Comparison of ENCODE assay signal across 8 mouse cellular contexts in the genomic region with DNA sequence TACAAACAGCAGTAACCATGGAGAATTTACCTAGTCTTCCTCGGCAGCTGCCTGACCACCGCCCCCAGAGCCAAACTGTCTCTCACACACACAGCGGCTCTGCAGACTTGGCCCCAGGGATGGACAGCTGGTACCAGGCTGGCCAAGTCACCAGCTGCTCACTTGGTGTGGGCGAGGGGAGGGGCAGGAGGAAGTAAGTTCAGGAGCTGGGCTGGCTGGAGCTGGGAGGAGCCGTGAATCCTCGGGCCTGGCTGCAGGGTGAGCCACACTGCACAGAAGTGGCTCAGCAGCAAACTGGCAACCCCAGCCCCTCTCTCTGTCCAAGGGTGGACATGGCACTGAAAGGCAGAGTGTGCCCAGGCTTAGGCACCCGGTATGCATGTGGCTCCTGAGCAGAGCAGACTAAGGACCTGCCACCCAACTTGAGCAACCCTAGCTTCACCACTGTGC. TPM values are rescaled to one million over a fixed set of nuclear protein-coding genes. Genes with fewer than 3 reads are reported as not detected.
DNase-seq lines count a peak whose midpoint lies in the region; ATAC-seq and TF ChIP-seq lines count a peak whose summit lies in the region.

No protein-coding gene starts in this region.

- H3K27ac ChIP-seq in thymus, adult 2 months (ENCODE audit: control insufficient read depth, insufficient read depth, low read length), result peak overlapping the region; percentile 55; the same call in 1 of the 2 replicates
- H3K27ac ChIP-seq in embryonic facial prominence, embryonic 13.5 days, result peak overlapping the region; percentile 99
- peak overlapping the region; percentile 79; the same call in 1 of the 2 replicates for H3K27ac ChIP-seq in heart, adult 2 months
- H3K27ac ChIP-seq in limb, embryonic 13.5 days, result peak overlapping the region; percentile 99
- H3K27ac ChIP-seq in midbrain, embryonic 15.5 days, result peak overlapping the region; percentile 99
- peak overlapping the region; percentile 97 for H3K27ac ChIP-seq in stomach, embryonic 15.5 days

- peak; percentile 19 for DNase-seq in thymus, adult 2 months
- no peak for DNase-seq in thymus, postnatal 10 days (ENCODE audit: low spot score in 2 of 2)
- peak; percentile 58 to 80 for DNase-seq in heart, adult 2 months
- peak; percentile 36 for DNase-seq in kidney, adult 9 months

- no peaks in the 10 kb centered on the region; the same call in 1 of the 2 replicates for H3K79me2 ChIP-seq in heart, adult 2 months (replicated peaks; ENCODE audit: control insufficient read depth, insufficient read depth, low read length)

- 47% methylated on average over 7 of the region's 7 CpGs for WGBS in thymus, adult 2 months
- 34% methylated on average over 7 of the region's 7 CpGs for WGBS in embryonic facial prominence, embryonic 13.5 days
- 26% methylated on average over 7 of the region's 7 CpGs for WGBS in heart, adult 2 months
- WGBS in limb, embryonic 13.5 days, result 22% methylated on average over 7 of the region's 7 CpGs
- WGBS in midbrain, embryonic 15.5 days, result 7% methylated on average over 7 of the region's 7 CpGs
- WGBS in stomach, embryonic 15.5 days, result 17% methylated on average over 7 of the region's 7 CpGs

- intact Hi-C loops in heart, adult 2 months (cut with DNase I), result no loop called here

- peak overlapping the region; percentile 100 for H3K9ac ChIP-seq in embryonic facial prominence, embryonic 13.5 days
- peak overlapping the region; percentile 20; the same call in 1 of the 2 replicates for H3K9ac ChIP-seq in heart, adult 2 months (ENCODE audit: low read depth, low read length)
- peak overlapping the region; percentile 100 for H3K9ac ChIP-seq in limb, embryonic 13.5 days
- peak overlapping the region; percentile 91 for H3K9ac ChIP-seq in midbrain, embryonic 15.5 days
- peak overlapping the region; percentile 79; the same call in 1 of the 2 replicates for H3K9ac ChIP-seq in stomach, embryonic 15.5 days

- peaks cover 22% of the 10 kb centered on the region for H3K36me3 ChIP-seq in thymus, adult 2 months (ENCODE audit: control insufficient read depth, insufficient read depth, low read length)
- H3K36me3 ChIP-seq in embryonic facial prominence, embryonic 13.5 days, result peaks cover 33% of the 10 kb centered on the region
- H3K36me3 ChIP-seq in heart, adult 2 months (ENCODE audit: control insufficient read depth, insufficient read depth, low read length), result no peaks in the 10 kb centered on the region
- peaks cover 40% of the 10 kb centered on the region for H3K36me3 ChIP-seq in limb, embryonic 13.5 days
- H3K36me3 ChIP-seq in midbrain, embryonic 15.5 days (replicated peaks), result peaks cover 12% of the 10 kb centered on the region; the same call in 1 of the 2 replicates
- H3K36me3 ChIP-seq in stomach, embryonic 15.5 days, result peaks cover 30% of the 10 kb centered on the region

- 0 out of 2 replicates have a peak, but pooled peaks have one; percentile 26 for TF ChIP-seq EP300 in heart, adult 2 months (IDR thresholded peaks at IDR 0.05; ENCODE audit: insufficient read depth, low read depth, low read length)

- H3K4me1 ChIP-seq in thymus, adult 2 months (replicated peaks; ENCODE audit: control insufficient read depth, insufficient read depth, low read length), result peaks cover 32% of the 10 kb centered on the region
- H3K4me1 ChIP-seq in embryonic facial prominence, embryonic 13.5 days, result peaks cover 26% of the 10 kb centered on the region
- H3K4me1 ChIP-seq in heart, adult 2 months (ENCODE audit: control insufficient read depth, insufficient read depth, low read length), result peaks cover 12% of the 10 kb centered on the region
- peaks cover 20% of the 10 kb centered on the region for H3K4me1 ChIP-seq in limb, embryonic 13.5 days
- peaks cover 47% of the 10 kb centered on the region for H3K4me1 ChIP-seq in midbrain, embryonic 15.5 days
- H3K4me1 ChIP-seq in stomach, embryonic 15.5 days, result peaks cover 23% of the 10 kb centered on the region

- ATAC-seq in embryonic facial prominence, embryonic 13.5 days (ENCODE audit: insufficient number of reproducible peaks, insufficient read depth, low FRiP score, low TSS enrichment, low read depth), result 0 out of 2 replicates have a peak, but pooled peaks have one; percentile 10
- peak; percentile 39 for ATAC-seq in limb, embryonic 13.5 days (ENCODE audit: low FRiP score, low read depth)
- peak; percentile 62 for ATAC-seq in midbrain, embryonic 15.5 days (replicated peaks)
- ATAC-seq in stomach, embryonic 15.5 days (ENCODE audit: insufficient read depth, low FRiP score, low read depth), result peak; percentile 47; the same call in 1 of the 2 replicates

- H3K9me3 ChIP-seq in embryonic facial prominence, embryonic 13.5 days, result no peaks in the 10 kb centered on the region
- H3K9me3 ChIP-seq in limb, embryonic 13.5 days, result no peaks in the 10 kb centered on the region
- no peaks in the 10 kb centered on the region for H3K9me3 ChIP-seq in midbrain, embryonic 15.5 days
- no peaks in the 10 kb centered on the region for H3K9me3 ChIP-seq in stomach, embryonic 15.5 days

- TF ChIP-seq CTCF in thymus, adult 2 months (IDR thresholded peaks at IDR 0.05; ENCODE audit: borderline replicate concordance, control insufficient read depth, extremely low read depth, insufficient read depth, low read length, poor library complexity), result no peak
- no peak for TF ChIP-seq CTCF in heart, adult 2 months (IDR thresholded peaks at IDR 0.05)

- H3K4me2 ChIP-seq in embryonic facial prominence, embryonic 13.5 days, result peak overlapping the region; percentile 90
- peak overlapping the region; percentile 97 for H3K4me2 ChIP-seq in limb, embryonic 13.5 days (replicated peaks)
- peak overlapping the region; percentile 78 for H3K4me2 ChIP-seq in midbrain, embryonic 15.5 days
- peak overlapping the region; percentile 95 for H3K4me2 ChIP-seq in stomach, embryonic 15.5 days

- TF ChIP-seq POLR2A in thymus, adult 2 months (IDR thresholded peaks at IDR 0.05; ENCODE audit: control insufficient read depth, extremely low read depth, insufficient read depth, low read length, poor library complexity), result no peak
- TF ChIP-seq POLR2A in heart, adult 2 months (IDR thresholded peaks at IDR 0.05; ENCODE audit: insufficient read depth, low read depth, low read length), result no peak

- no peaks in the 10 kb centered on the region for H3K27me3 ChIP-seq in thymus, adult 2 months (ENCODE audit: control insufficient read depth, insufficient read depth, low read length)
- H3K27me3 ChIP-seq in embryonic facial prominence, embryonic 13.5 days, result no peaks in the 10 kb centered on the region
- H3K27me3 ChIP-seq in heart, adult 2 months (ENCODE audit: control insufficient read depth, insufficient read depth, low read length), result no peaks in the 10 kb centered on the region
- no peaks in the 10 kb centered on the region for H3K27me3 ChIP-seq in limb, embryonic 13.5 days
- H3K27me3 ChIP-seq in midbrain, embryonic 15.5 days (replicated peaks), result no peaks in the 10 kb centered on the region
- H3K27me3 ChIP-seq in stomach, embryonic 15.5 days (replicated peaks), result no peaks in the 10 kb centered on the region

- no peak overlapping the region for H3K4me3 ChIP-seq in thymus, adult 2 months (ENCODE audit: control insufficient read depth, insufficient read depth, low read length)
- H3K4me3 ChIP-seq in embryonic facial prominence, embryonic 13.5 days, result peak overlapping the region; percentile 93
- H3K4me3 ChIP-seq in heart, adult 2 months, result no peak overlapping the region
- H3K4me3 ChIP-seq in limb, embryonic 13.5 days, result peak overlapping the region; percentile 97
- peak overlapping the region; percentile 93 for H3K4me3 ChIP-seq in midbrain, embryonic 15.5 days
- H3K4me3 ChIP-seq in stomach, embryonic 15.5 days (replicated peaks), result peak overlapping the region; percentile 96

RNA-seq across cellular contexts. Expression of a gene that starts 11.7 kb away (rescaled TPM):
- polyA plus RNA-seq in thymus, adult 2 months (2012; rRNA removed), result 191 and 206 TPM in 2 replicates
- polyA plus RNA-seq in embryonic facial prominence, embryonic 13.5 days (2015; fragmentation: Nextera tagmentation; extraction: Ambion mirVana), result 40.1 and 43.8 TPM in 2 replicates
- total RNA-seq in heart, adult 2 months (2021), result 100 to 1,000 TPM; 143 to 167 TPM
- polyA plus RNA-seq in heart, adult 2 months (2012; rRNA removed), result 117 and 173 TPM in 2 replicates
- polyA plus RNA-seq in limb, embryonic 13.5 days (2015; fragmentation: Nextera tagmentation; extraction: Ambion mirVana), result 43.7 and 49.6 TPM in 2 replicates
- 89.3 and 127 TPM in 2 replicates for polyA plus RNA-seq in midbrain, embryonic 15.5 days (2015; fragmentation: Nextera tagmentation; extraction: Ambion mirVana)
- polyA plus RNA-seq in stomach, embryonic 15.5 days (2015; fragmentation: Nextera tagmentation; extraction: Ambion mirVana), result 130 and 165 TPM in 2 replicates

RNA-seq across cellular contexts. Expression of a gene that starts 23.2 kb away (rescaled TPM):
- polyA plus RNA-seq in thymus, adult 2 months (2012; rRNA removed), result 5.7 and 6.4 TPM in 2 replicates
- polyA plus RNA-seq in embryonic facial prominence, embryonic 13.5 days (2015; fragmentation: Nextera tagmentation; extraction: Ambion mirVana), result 17.7 and 19.4 TPM in 2 replicates
- total RNA-seq in heart, adult 2 months (2021), result 10 to 100 TPM; 11.4 to 12.0 TPM
- 6.9 and 11.7 TPM in 2 replicates for polyA plus RNA-seq in heart, adult 2 months (2012; rRNA removed)
- polyA plus RNA-seq in limb, embryonic 13.5 days (2015; fragmentation: Nextera tagmentation; extraction: Ambion mirVana), result 16.2 and 16.3 TPM in 2 replicates
- polyA plus RNA-seq in midbrain, embryonic 15.5 days (2015; fragmentation: Nextera tagmentation; extraction: Ambion mirVana), result 13.6 and 14.6 TPM in 2 replicates
- 16.2 and 16.4 TPM in 2 replicates for polyA plus RNA-seq in stomach, embryonic 15.5 days (2015; fragmentation: Nextera tagmentation; extraction: Ambion mirVana)

RNA-seq across cellular contexts. Expression of a gene that starts 23.4 kb away (rescaled TPM):
- 16.2 and 19.6 TPM in 2 replicates for polyA plus RNA-seq in thymus, adult 2 months (2012; rRNA removed)
- 12.5 and 14.0 TPM in 2 replicates for polyA plus RNA-seq in embryonic facial prominence, embryonic 13.5 days (2015; fragmentation: Nextera tagmentation; extraction: Ambion mirVana)
- total RNA-seq in heart, adult 2 months (2021), result 1 to 10 TPM; 4.4 to 5.4 TPM
- 2.8 and 4.4 TPM in 2 replicates for polyA plus RNA-seq in heart, adult 2 months (2012; rRNA removed)
- polyA plus RNA-seq in limb, embryonic 13.5 days (2015; fragmentation: Nextera tagmentation; extraction: Ambion mirVana), result 12.1 and 13.2 TPM in 2 replicates
- polyA plus RNA-seq in midbrain, embryonic 15.5 days (2015; fragmentation: Nextera tagmentation; extraction: Ambion mirVana), result 14.2 and 14.8 TPM in 2 replicates
- 10.4 and 10.8 TPM in 2 replicates for polyA plus RNA-seq in stomach, embryonic 15.5 days (2015; fragmentation: Nextera tagmentation; extraction: Ambion mirVana)

Comparison
In these comparisons a context has a peak if more than half of its experiments do, and no peak if none do; other contexts are left out.
1. DNase-seq: peak in thymus, adult 2 months (single experiment), heart, adult 2 months (2 of 2) and kidney, adult 9 months (single experiment); none in thymus, postnatal 10 days (0 of 2).
2. H3K4me3 ChIP-seq: peak in embryonic facial prominence, embryonic 13.5 days (single experiment), limb, embryonic 13.5 days (single experiment), midbrain, embryonic 15.5 days (single experiment) and stomach, embryonic 15.5 days (single experiment); none in thymus, adult 2 months (single experiment) and heart, adult 2 months (single experiment).
3. ATAC-seq: peak in every context shown above with its lines; median percentile 62 in midbrain, embryonic 15.5 days; 47 in stomach, embryonic 15.5 days; 39 in limb, embryonic 13.5 days; 10 in embryonic facial prominence, embryonic 13.5 days.
4. H3K9ac ChIP-seq: peak in every context shown above with its lines; median percentile 100 in embryonic facial prominence, embryonic 13.5 days; 100 in limb, embryonic 13.5 days; 91 in midbrain, embryonic 15.5 days; 79 in stomach, embryonic 15.5 days; 20 in heart, adult 2 months.
5. Peak in every context shown above with its lines, with median percentiles within 50 percentile points of each other: H3K27ac ChIP-seq and H3K4me2 ChIP-seq.